Mouse (Mus musculus) bone marrow, adult 2 months (tissue): ENCODE measurements around the gene Upk1b.

Experiments
- CTCF ChIP-seq: fragments of 200-500 bp; IDR thresholded peaks from 2 replicates; pipeline ENCODE4 v1.5.1; 2011; ENCODE audit warnings: low read length, control low read depth; ENCODE audit not compliant: control insufficient read depth, insufficient read depth
- POLR2A ChIP-seq: fragments of 200-500 bp; IDR thresholded peaks from 2 replicates; pipeline ENCODE4 v1.6.1; 2011; ENCODE audit warnings: low read depth, mild to moderate bottlenecking, control low read depth, low read length, borderline replicate concordance; ENCODE audit not compliant: control insufficient read depth

DNA sequence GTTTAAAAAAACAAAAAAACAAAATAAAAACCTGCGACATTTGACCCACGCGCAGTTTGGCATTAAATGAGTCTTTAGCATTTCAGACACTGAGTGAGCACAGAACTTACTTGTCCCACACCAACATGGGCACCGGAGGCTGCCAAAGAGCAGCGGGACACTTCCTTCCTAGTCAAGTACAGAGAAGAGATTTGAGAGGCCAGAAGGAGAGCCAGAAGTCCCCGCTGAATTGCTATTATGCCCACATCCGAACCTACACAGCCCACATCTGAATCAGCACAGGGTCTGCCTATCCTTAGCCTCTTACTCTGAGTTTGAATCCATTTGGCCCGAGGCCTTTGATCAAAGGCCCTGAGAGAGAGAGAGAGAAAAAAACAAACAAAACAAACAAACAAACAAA lies 75.9 kb downstream of the Upk1b start:
- no peak for TF ChIP-seq CTCF
- TF ChIP-seq POLR2A, result no peak
